Mouse (Mus musculus) olfactory bulb, adult 2 months (tissue): ENCODE measurements at regions not wholly inside any gene's neighbourhood (a gene's known extent, or its start where the extent isn't known, plus 50 kb on each side); places are given as distances from the start of the nearest gene placed in this dataset.

Experiments
- CTCF ChIP-seq: fragments of 200-500 bp; IDR thresholded peaks from 2 replicates; pipeline ENCODE4 v1.5.1; 2012; ENCODE audit warnings: low read depth, mild to moderate bottlenecking, low read length, moderate library complexity; ENCODE audit not compliant: insufficient read depth
- POLR2A ChIP-seq: fragments of 200-500 bp; IDR thresholded peaks from 2 replicates; pipeline ENCODE4 v1.6.1; 2012; ENCODE audit warnings: mild to moderate bottlenecking, low read depth, low read length, moderate library complexity; ENCODE audit not compliant: insufficient read depth

DNA sequence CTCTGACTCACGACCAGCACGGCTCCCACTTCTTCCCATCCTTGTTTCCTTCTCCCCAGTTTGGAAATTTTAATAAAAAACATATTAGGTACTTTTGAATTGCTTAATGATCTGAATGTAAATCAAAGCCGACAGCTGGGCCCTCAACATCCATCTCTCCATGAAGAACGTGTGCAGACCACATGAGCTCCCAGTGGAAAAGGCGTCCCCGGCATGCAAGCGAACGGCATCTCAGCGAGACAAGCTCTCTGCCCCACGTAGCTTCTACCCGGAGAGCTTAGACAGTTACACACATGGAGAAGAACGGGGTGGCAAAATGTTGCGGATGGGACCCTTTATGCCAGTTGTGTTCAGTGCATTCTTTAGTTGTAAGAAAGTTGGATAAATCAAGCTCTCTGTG is 109.6 kb upstream of the Lef1 start:
- TF ChIP-seq POLR2A (no peak), CTCF (no peak)
